Mouse (Mus musculus) small intestine, adult 10 weeks (tissue): Measurements from ENCODE around the gene Bglap3. TPM values are rescaled to one million over a fixed set of nuclear protein-coding genes. Genes with fewer than 3 reads are reported as not detected.

Source experiments
- polyA plus RNA-seq: library from polyadenylated mRNA; stranded (reverse); fragments of 350-450 nt; fragmentation: Illumina TruSeq; extraction: RNeasy Lipid Tissue Mini Kit (QIAGEN cat#74804); gene quantifications from one replicate; pipeline ENCODE4 v1.2.3, GENCODE M21; 2014; ENCODE audit warnings: low replicate concordance

The Bglap3 gene
- polyA plus RNA-seq = not detected

GRCm38 (mm10) chr3:88372643-88373042, at the start of gene Bglap3:
Bglap3 (minus strand) TSS chr3:88372743.

DNA sequence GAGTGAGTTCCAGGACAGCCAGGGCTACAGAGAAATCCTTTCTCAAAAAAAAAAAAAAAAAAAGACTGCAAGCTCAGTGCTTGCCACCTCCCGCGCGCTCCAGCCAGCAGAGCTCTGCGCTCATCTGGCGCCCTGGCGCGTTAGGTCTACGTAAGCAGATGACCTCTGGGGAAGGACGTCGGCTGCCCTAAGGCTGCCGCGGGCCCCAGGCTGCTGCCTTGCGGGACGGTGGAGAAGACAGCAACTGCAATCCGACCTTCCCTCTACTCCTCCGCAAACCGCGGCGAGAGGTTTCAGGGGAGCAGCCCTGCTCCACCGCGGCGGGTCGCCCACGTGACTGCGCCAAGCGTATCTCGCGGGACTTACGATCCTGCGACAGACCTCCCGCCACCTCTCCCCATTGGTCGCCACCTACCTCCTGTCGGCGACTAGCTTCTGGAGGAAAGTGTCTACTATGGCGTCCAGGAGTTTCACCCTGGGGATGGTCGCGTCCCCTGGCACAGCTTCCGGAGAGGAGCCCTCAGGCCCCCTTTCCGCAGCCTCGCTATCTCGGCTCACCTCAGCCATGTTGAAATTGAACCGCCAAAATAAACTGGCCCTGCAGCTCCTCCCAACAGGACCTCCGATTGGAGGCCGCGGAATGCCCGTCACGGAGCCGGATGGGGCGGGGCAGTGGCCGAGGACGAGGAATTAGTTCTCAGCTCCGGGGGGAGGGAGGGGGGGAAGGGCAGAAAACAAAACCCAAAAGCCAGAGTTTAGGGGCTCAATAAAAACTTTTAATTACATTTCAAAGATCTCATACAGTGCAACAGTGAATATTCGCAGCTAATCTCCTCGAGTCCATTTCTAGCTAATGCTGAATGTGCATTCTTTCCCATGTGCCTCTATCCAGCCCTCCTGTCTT, 37.5 kb upstream of the Bglap3 start, which contains the start of gene Pmf1:
TSS of gene Pmf1 (minus strand) at position 591 of the 904 bp plus-strand sequence.

DNA sequence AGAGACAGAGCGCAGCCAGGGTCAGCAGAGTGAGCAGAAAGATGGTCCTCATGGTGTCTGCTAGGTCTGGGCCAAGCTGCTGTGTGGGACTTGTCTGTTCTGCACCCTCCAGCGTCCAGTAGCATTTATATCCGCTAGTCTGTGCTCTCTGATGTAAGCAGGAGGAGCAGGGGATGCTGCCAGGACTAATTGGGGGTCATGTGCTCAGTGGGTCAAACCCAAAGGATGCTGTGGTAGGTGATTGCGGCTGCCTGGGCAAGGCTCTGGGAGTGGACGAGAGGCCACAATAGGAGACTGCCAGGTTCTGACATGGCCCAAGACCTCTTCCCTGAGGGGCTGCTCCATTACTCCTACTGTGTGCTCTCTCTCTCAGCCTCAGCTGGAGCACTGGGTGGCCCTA, 11.8 kb upstream of the Bglap3 start, which contains the start of gene Bglap:
TSS of gene Bglap (minus strand) at position 101 of the 400 bp plus-strand sequence.

GRCm38 (mm10) chr3:88378599-88378998, 6.1 kb upstream of the Bglap3 start, which contains the start of gene Bglap2:
Bglap2 (minus strand) TSS chr3:88378699.

GRCm38 (mm10) chr3:88364337-88364736, 8.2 kb downstream of the Bglap3 start, which contains the start of gene Paqr6:
Paqr6 (plus strand) TSS chr3:88364584.

DNA sequence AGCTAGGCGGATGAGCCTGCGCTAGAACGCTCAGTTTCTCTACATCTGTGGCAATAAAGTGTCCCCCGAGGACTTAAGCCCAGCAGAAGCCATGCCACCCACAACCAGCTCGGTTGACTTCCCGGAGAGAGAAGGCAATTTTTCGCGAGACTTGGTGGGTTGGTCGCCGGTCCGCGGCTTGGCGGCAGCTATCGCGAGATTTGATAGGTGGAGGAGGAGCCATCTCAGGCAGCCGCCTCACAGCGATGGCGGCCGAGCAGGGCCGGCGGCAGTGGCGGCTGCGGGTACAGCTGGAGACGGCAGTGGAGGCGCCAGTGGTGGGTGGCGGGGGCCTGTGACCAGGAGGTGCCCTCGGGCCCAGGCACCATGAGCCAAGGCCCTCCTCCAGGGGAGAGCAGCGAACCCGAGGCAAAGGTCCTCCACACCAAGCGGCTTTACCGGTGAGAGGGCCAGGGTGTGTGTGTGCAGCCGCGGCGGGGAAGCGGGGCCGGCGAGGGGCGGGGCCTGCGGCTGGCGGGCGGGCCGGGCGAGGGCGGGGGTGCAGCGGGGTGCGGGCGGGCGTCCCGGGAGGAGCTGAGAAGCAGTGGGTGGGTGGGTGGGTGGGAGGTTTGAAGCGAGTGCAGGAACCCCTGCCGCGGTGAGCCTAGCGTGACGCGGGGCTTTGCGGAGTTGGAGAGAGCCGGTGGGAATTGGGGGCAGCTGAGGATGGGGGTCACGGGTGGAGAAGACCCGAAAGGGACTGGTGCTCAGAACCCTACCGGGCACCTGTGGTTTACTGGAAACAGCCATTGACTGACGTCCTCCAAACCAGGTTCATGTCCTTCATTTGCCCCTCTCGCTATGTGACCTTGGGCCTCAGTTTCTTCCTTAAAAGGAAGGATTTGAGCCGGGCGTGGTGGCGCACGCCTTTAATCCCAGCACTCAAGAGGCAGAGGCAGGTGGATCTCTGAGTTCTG, 36.2 kb downstream of the Bglap3 start, which contains the start of the genes Tmem79 and Smg5:
TSS of gene Tmem79 (minus strand) at position 91 of the 956 bp plus-strand sequence.
TSS of gene Smg5 (plus strand) at position 203 of the 956 bp plus-strand sequence.

GRCm38 (mm10) chr3:88324951-88325405, 47.6 kb downstream of the Bglap3 start, which contains the start of gene Glmp:
Glmp (plus strand) TSS chr3:88325023.

Other genes with a start within 250 kb of the Bglap3 start
- 7.2 TPM for gene Mef2d, start 230.4 kb downstream of the Bglap3 start, polyA plus RNA-seq
- gene Rhbg, start 118.0 kb downstream of the Bglap3 start, polyA plus RNA-seq = not detected
- not detected for gene Gm38392, start 85.5 kb downstream of the Bglap3 start, polyA plus RNA-seq
- gene Tsacc, start 75.7 kb downstream of the Bglap3 start, polyA plus RNA-seq = 2.2 TPM
- gene Cct3, start 75.6 kb downstream of the Bglap3 start, polyA plus RNA-seq = 58.0 TPM
- 1.4 TPM for gene Glmp, start 47.7 kb downstream of the Bglap3 start, polyA plus RNA-seq
- gene Tmem79, start 36.6 kb downstream of the Bglap3 start, polyA plus RNA-seq = 1.3 TPM
- gene Smg5, start 36.5 kb downstream of the Bglap3 start, polyA plus RNA-seq = 16.8 TPM
- not detected for gene Paqr6, start 8.2 kb downstream of the Bglap3 start, polyA plus RNA-seq
- not detected for gene Bglap2, start 6.0 kb upstream of the Bglap3 start, polyA plus RNA-seq
- gene Bglap, start 11.7 kb upstream of the Bglap3 start, polyA plus RNA-seq = not detected
- 3.2 TPM for gene Pmf1, start 37.6 kb upstream of the Bglap3 start, polyA plus RNA-seq
- 17.2 TPM for gene Slc25a44, start 52.4 kb upstream of the Bglap3 start, polyA plus RNA-seq
- gene Sema4a, start 88.4 kb upstream of the Bglap3 start, polyA plus RNA-seq = 95.3 TPM
- 3.3 TPM for gene Lmna, start 137.2 kb upstream of the Bglap3 start, polyA plus RNA-seq
- 0.37 TPM for gene Mex3a, start 159.7 kb upstream of the Bglap3 start, polyA plus RNA-seq
- 4.3 TPM for gene Rab25, start 175.6 kb upstream of the Bglap3 start, polyA plus RNA-seq
- gene Lamtor2, start 180.3 kb upstream of the Bglap3 start, polyA plus RNA-seq = 2.2 TPM
- 12.7 TPM for gene Ubqln4, start 181.0 kb upstream of the Bglap3 start, polyA plus RNA-seq
- gene Ssr2, start 203.1 kb upstream of the Bglap3 start, polyA plus RNA-seq = 19.5 TPM
- 17.8 TPM for gene Arhgef2, start 233.2 kb upstream of the Bglap3 start, polyA plus RNA-seq